Mouse (Mus musculus): ENCODE results near the gene Alpk1. TPM values are rescaled to one million over a fixed set of nuclear protein-coding genes. Genes with fewer than 3 reads are reported as not detected.

The Alpk1 gene
- polyA plus RNA-seq, 1 experiment: 6.5 TPM

GRCm38 (mm10) chr3:127634984-127635349 lies 145.4 kb downstream of the Alpk1 start:
- WGBS: 15% methylated on average over 3 of the region's 3 CpGs

GRCm38 (mm10) chr3:127634101-127634983 lies 146.0 kb downstream of the Alpk1 start:
- 1% methylated on average over 58 of the region's 58 CpGs for WGBS

More at GRCm38 (mm10) chr3:127634984-127635349, 145.4 kb downstream of the Alpk1 start:
- DNase-seq (ENCODE audit: low read depth, low spot score): no peak

GRCm38 (mm10) chr3:127633080-127634032 lies 147.0 kb downstream of the Alpk1 start, which contains the start of gene Neurog2:
TSS of gene Neurog2 (plus strand) at chr3:127633135.
- no peak for DNase-seq (ENCODE audit: low read depth, low spot score)

More at GRCm38 (mm10) chr3:127634101-127634983, 146.0 kb downstream of the Alpk1 start:
- peak; percentile 27 for DNase-seq (ENCODE audit: low read depth, low spot score)

GRCm38 (mm10) chr3:127632531-127632930 lies 147.8 kb downstream of the Alpk1 start:
- no peak for DNase-seq (ENCODE audit: low read depth, low spot score)
- 1% methylated on average over 26 of the region's 32 CpGs for WGBS

More at GRCm38 (mm10) chr3:127633080-127634032, 147.0 kb downstream of the Alpk1 start, which contains the start of gene Neurog2:
- WGBS: under 1% methylated on average over 92 of the region's 92 CpGs

- 3% methylated on average over 10 of the region's 10 CpGs for WGBS
- DNase-seq (ENCODE audit: low read depth, low spot score): no peak
Observed at GRCm38 (mm10) chr3:127631582-127631981, 148.7 kb downstream of the Alpk1 start.

- 11% methylated on average over 17 of the region's 17 CpGs for WGBS
- no peak for DNase-seq (ENCODE audit: low read depth, low spot score)
Observed at GRCm38 (mm10) chr3:127630735-127631372, 149.5 kb downstream of the Alpk1 start.

- 6% methylated on average over 1 of the region's 1 CpGs for WGBS
- DNase-seq (ENCODE audit: low read depth, low spot score): no peak
Observed at GRCm38 (mm10) chr3:127630190-127630589, 150.1 kb downstream of the Alpk1 start.

GRCm38 (mm10) chr3:127628311-127629184 lies 151.8 kb downstream of the Alpk1 start:
- WGBS: 7% methylated on average over 37 of the region's 37 CpGs
- no peak for DNase-seq (ENCODE audit: low read depth, low spot score)

- WGBS: 3% methylated on average over 9 of the region's 9 CpGs
- DNase-seq (ENCODE audit: low read depth, low spot score): no peak
Observed at GRCm38 (mm10) chr3:127627956-127628310, 152.4 kb downstream of the Alpk1 start.

- 9% methylated on average over 28 of the region's 28 CpGs for WGBS
- no peak for DNase-seq (ENCODE audit: low read depth, low spot score)
Observed at GRCm38 (mm10) chr3:127627151-127627955, 153.0 kb downstream of the Alpk1 start.

GRCm38 (mm10) chr3:127626524-127626923 lies 153.8 kb downstream of the Alpk1 start:
- WGBS: 18% methylated on average over 3 of the region's 3 CpGs
- no peak for DNase-seq (ENCODE audit: low read depth, low spot score)

- WGBS: 4% methylated on average over 28 of the region's 28 CpGs
- DNase-seq (ENCODE audit: low read depth, low spot score): no peak
Observed at GRCm38 (mm10) chr3:127625701-127626399, 154.5 kb downstream of the Alpk1 start.

- 1% methylated on average over 36 of the region's 36 CpGs for whole genome bisulfite sequencing
- DNase-seq (ENCODE audit: low read depth, low spot score): no peak
Observed at GRCm38 (mm10) chr3:127625296-127625695, 155.0 kb downstream of the Alpk1 start.
